In genomic region chr9:42109837-42110451, GRCm38 (mm10) we compare ENCODE assay signal across 9 mouse cellular contexts. TPM values are rescaled to one million over a fixed set of nuclear protein-coding genes. Genes with fewer than 3 reads are reported as not detected.
DNase-seq lines count a peak whose midpoint lies in the region; ATAC-seq and TF ChIP-seq lines count a peak whose summit lies in the region.
"Had no signal": no experiment of that assay in that cellular context is flagged by ENCODE, and none has a peak within 500 bp of the region (broad histone marks: within the 10 kb centered on the region; RNA-seq: fewer than 3 reads in every experiment).

No protein-coding gene starts in this region.

- ATAC-seq in neural tube, embryonic 11.5 days (ENCODE audit: insufficient read depth, low FRiP score, low TSS enrichment), result no peak
- ATAC-seq in heart, embryonic 13.5 days (ENCODE audit: extremely low read depth, insufficient number of reproducible peaks, low FRiP score, low TSS enrichment), result no peak
- no peak for ATAC-seq in midbrain, embryonic 11.5 days (ENCODE audit: low FRiP score)

- H3K9me3 ChIP-seq in neural tube, embryonic 11.5 days (ENCODE audit: control insufficient read depth, low read length), result no peaks in the 10 kb centered on the region
- no peaks in the 10 kb centered on the region for H3K9me3 ChIP-seq in heart, embryonic 13.5 days
- H3K9me3 ChIP-seq in midbrain, embryonic 11.5 days (ENCODE audit: control insufficient read depth, low read length), result no peaks in the 10 kb centered on the region
- H3K9me3 ChIP-seq: limb, embryonic 12.5 days had no signal

- H3K27me3 ChIP-seq in neural tube, embryonic 11.5 days (ENCODE audit: control insufficient read depth, insufficient read depth, low read length), result no peaks in the 10 kb centered on the region
- H3K27me3 ChIP-seq in heart, embryonic 13.5 days (replicated peaks), result no peaks in the 10 kb centered on the region
- H3K27me3 ChIP-seq in thymus, adult 2 months (ENCODE audit: control insufficient read depth, insufficient read depth, low read length), result no peaks in the 10 kb centered on the region
- no peaks in the 10 kb centered on the region for H3K27me3 ChIP-seq in midbrain, embryonic 11.5 days (ENCODE audit: control insufficient read depth, insufficient read depth, low read length)

- 54% methylated on average over 9 of the region's 9 CpGs for WGBS in neural tube, embryonic 11.5 days
- WGBS in heart, embryonic 13.5 days, result 31% methylated on average over 9 of the region's 9 CpGs
- 94% methylated on average over 9 of the region's 9 CpGs for WGBS in thymus, adult 2 months
- 67% methylated on average over 9 of the region's 9 CpGs for WGBS in midbrain, embryonic 11.5 days

- no peak overlapping the region for H3K4me3 ChIP-seq in neural tube, embryonic 11.5 days (ENCODE audit: low read depth, low read length)
- H3K4me3 ChIP-seq in heart, embryonic 13.5 days, result no peak overlapping the region
- H3K4me3 ChIP-seq in thymus, adult 2 months (ENCODE audit: control insufficient read depth, insufficient read depth, low read length), result no peak overlapping the region
- H3K4me3 ChIP-seq in midbrain, embryonic 11.5 days (ENCODE audit: low read depth, low read length), result no peak overlapping the region
- H3K4me3 ChIP-seq: limb, embryonic 12.5 days had no signal

- no peaks in the 10 kb centered on the region for H3K4me1 ChIP-seq in neural tube, embryonic 11.5 days (ENCODE audit: control insufficient read depth, insufficient read depth, low read length)
- H3K4me1 ChIP-seq in heart, embryonic 13.5 days, result peaks cover 35% of the 10 kb centered on the region
- peaks cover 17% of the 10 kb centered on the region for H3K4me1 ChIP-seq in thymus, adult 2 months (replicated peaks; ENCODE audit: control insufficient read depth, insufficient read depth, low read length)
- H3K4me1 ChIP-seq in midbrain, embryonic 11.5 days (ENCODE audit: control insufficient read depth, insufficient read depth, low read length), result no peaks in the 10 kb centered on the region

- H3K36me3 ChIP-seq in neural tube, embryonic 11.5 days (ENCODE audit: control insufficient read depth, insufficient read depth, low read length), result no peaks in the 10 kb centered on the region
- no peaks in the 10 kb centered on the region for H3K36me3 ChIP-seq in heart, embryonic 13.5 days
- H3K36me3 ChIP-seq in thymus, adult 2 months (ENCODE audit: control insufficient read depth, insufficient read depth, low read length), result no peaks in the 10 kb centered on the region
- no peaks in the 10 kb centered on the region for H3K36me3 ChIP-seq in midbrain, embryonic 11.5 days (ENCODE audit: control insufficient read depth, insufficient read depth, low read length)
- H3K36me3 ChIP-seq: limb, embryonic 12.5 days had no signal

- TF ChIP-seq POLR2A in thymus, adult 2 months (IDR thresholded peaks at IDR 0.05; ENCODE audit: control insufficient read depth, extremely low read depth, insufficient read depth, low read length, poor library complexity), result no peak

- no peak for TF ChIP-seq CTCF in thymus, adult 2 months (IDR thresholded peaks at IDR 0.05; ENCODE audit: borderline replicate concordance, control insufficient read depth, extremely low read depth, insufficient read depth, low read length, poor library complexity)

- no peak overlapping the region for H3K4me2 ChIP-seq in neural tube, embryonic 11.5 days (ENCODE audit: low read depth)
- H3K4me2 ChIP-seq in heart, embryonic 13.5 days, result no peak overlapping the region
- H3K4me2 ChIP-seq in midbrain, embryonic 11.5 days, result no peak overlapping the region
- H3K4me2 ChIP-seq: limb, embryonic 12.5 days had no signal

- peak overlapping the region; percentile 73 for H3K27ac ChIP-seq in neural tube, embryonic 11.5 days (ENCODE audit: low read depth, low read length)
- peak overlapping the region; percentile 65 for H3K27ac ChIP-seq in heart, embryonic 13.5 days (replicated peaks)
- H3K27ac ChIP-seq in thymus, adult 2 months (ENCODE audit: control insufficient read depth, insufficient read depth, low read length), result no peak overlapping the region
- no peak overlapping the region for H3K27ac ChIP-seq in midbrain, embryonic 11.5 days (ENCODE audit: low read depth, low read length)
- H3K27ac ChIP-seq: limb, embryonic 12.5 days had no signal

- DNase-seq in neural tube, embryonic 11.5 days (ENCODE audit: low spot score), result peak; percentile 25
- DNase-seq in neural tube, embryonic 10.5 days (ENCODE audit: extremely low spot score, low spot score), result no peak
- DNase-seq in adrenal gland, postnatal 25 days, result peak; percentile 86
- DNase-seq in kidney, postnatal 14 days, result peak; percentile 84
- peak; percentile 84 for DNase-seq in skeletal muscle tissue, adult 2 months (ENCODE audit: low read depth, low spot score)
- no peak for DNase-seq in thymus, adult 2 months
- DNase-seq in midbrain, embryonic 11.5 days (ENCODE audit: low spot score, missing footprints), result no peak

- H3K9ac ChIP-seq in neural tube, embryonic 11.5 days (ENCODE audit: low read length), result no peak overlapping the region
- H3K9ac ChIP-seq in heart, embryonic 13.5 days, result peak overlapping the region; percentile 6
- H3K9ac ChIP-seq in midbrain, embryonic 11.5 days (ENCODE audit: low read length), result no peak overlapping the region
- H3K9ac ChIP-seq: limb, embryonic 12.5 days had no signal

RNA-seq across cellular contexts. Expression of gene Sorl1, which starts 14.2 kb away (rescaled TPM):
- 10.2 and 11.6 TPM in 2 replicates for polyA plus RNA-seq in neural tube, embryonic 11.5 days (2014; fragmentation: Nextera tagmentation; extraction: Ambion mirVana)
- total RNA-seq in adrenal gland, postnatal 25 days (2021), result 16.3 and 20.9 TPM in 2 replicates
- 2.9 and 3.7 TPM in 2 replicates for polyA plus RNA-seq in heart, embryonic 13.5 days (2015; fragmentation: Nextera tagmentation; extraction: Ambion mirVana)
- 21.9 and 27.7 TPM in 2 replicates for polyA plus RNA-seq in thymus, adult 2 months (2012; rRNA removed)
- polyA plus RNA-seq in midbrain, embryonic 11.5 days (2014; fragmentation: Nextera tagmentation; extraction: Ambion mirVana), result 3.1 and 3.8 TPM in 2 replicates

Comparison
In these comparisons a context has a peak if more than half of its experiments do, and no peak if none do; other contexts are left out.
1. DNase-seq: peak in neural tube, embryonic 11.5 days (single experiment), adrenal gland, postnatal 25 days (single experiment), kidney, postnatal 14 days (single experiment) and skeletal muscle tissue, adult 2 months (single experiment); none in neural tube, embryonic 10.5 days (single experiment), thymus, adult 2 months (single experiment) and midbrain, embryonic 11.5 days (single experiment).
2. H3K27ac ChIP-seq: peak in neural tube, embryonic 11.5 days (single experiment) and heart, embryonic 13.5 days (single experiment); none in thymus, adult 2 months (single experiment) and midbrain, embryonic 11.5 days (single experiment).